Mouse (Mus musculus) brain, embryonic 14.5 days (tissue): ENCODE data around the gene Gm33543.

Source experiments
- CTCF ChIP-seq: fragments of 200-500 bp; IDR thresholded peaks from 2 replicates; pipeline ENCODE4 v1.5.1; 2012; ENCODE audit warnings: inconsistent platforms, mild to moderate bottlenecking, moderate library complexity, borderline replicate concordance; ENCODE audit not compliant: insufficient read depth, insufficient read length; ENCODE audit errors: extremely low read depth
- POLR2A ChIP-seq: fragments of 200-500 bp; IDR thresholded peaks from 2 replicates; pipeline ENCODE4 v1.6.1; 2012; ENCODE audit warnings: mild to moderate bottlenecking, inconsistent platforms, borderline replicate concordance; ENCODE audit not compliant: poor library complexity, insufficient read depth, insufficient read length, severe bottlenecking; ENCODE audit errors: extremely low read depth

- TF ChIP-seq CTCF (no peak), POLR2A (no peak)
Observed at GRCm38 (mm10) chr10:95795500-95795899, 47.2 kb downstream of the Gm33543 start.
